Mouse (Mus musculus) spleen, adult 2 months (tissue): ENCODE measurements around the gene a. TPM values are rescaled to one million over a fixed set of nuclear protein-coding genes. Genes with fewer than 3 reads are reported as not detected.
"Not testable (repeated sequence)": the region's sequence is repeated elsewhere in the genome, so short reads cannot be mapped to it uniquely, and the experiment has no call there.

Experiments used
- DNase-seq, 2 experiments: peaks; one replicate each; pipeline versions ENCODE4 v3.0.0 to v3.0.0-alpha.2; 2012 to 2021; ENCODE audit warnings: low spot score in 2 of 2, low read depth in 1 of 2
- H3K27ac ChIP-seq: fragments of 200-500 bp; 2 replicates; pipeline ENCODE4 v1.5.1; 2012; ENCODE audit warnings: low read length, inconsistent platforms; ENCODE audit not compliant: insufficient read depth
- H3K27me3 ChIP-seq: fragments of 200-500 bp; 2 replicates; pipeline ENCODE4 v1.6.1; 2012; ENCODE audit warnings: mild to moderate bottlenecking, moderate library complexity, low read length, inconsistent platforms; ENCODE audit not compliant: control insufficient read depth, insufficient read depth
- H3K36me3 ChIP-seq: fragments of 200-500 bp; 2 replicates; pipeline ENCODE4 v1.6.1; 2012; ENCODE audit warnings: mild to moderate bottlenecking, low read length, inconsistent platforms; ENCODE audit not compliant: control insufficient read depth, insufficient read depth
- H3K4me1 ChIP-seq: fragments of 200-500 bp; 2 replicates; pipeline ENCODE4 v1.6.1; 2011; ENCODE audit warnings: inconsistent platforms; ENCODE audit not compliant: control insufficient read depth, insufficient read depth, insufficient read length
- H3K4me3 ChIP-seq: fragments of 200-500 bp; 2 replicates; pipeline ENCODE4 v1.5.1; 2011; ENCODE audit warnings: mild to moderate bottlenecking, inconsistent platforms; ENCODE audit not compliant: insufficient read depth, insufficient read length; ENCODE audit errors: extremely low read depth
- CTCF ChIP-seq: fragments of 200-500 bp; IDR thresholded peaks from 2 replicates; pipeline ENCODE4 v1.5.1; 2011; ENCODE audit warnings: mild to moderate bottlenecking, inconsistent platforms; ENCODE audit not compliant: insufficient read depth, insufficient read length, insufficient replicate concordance; ENCODE audit errors: extremely low read depth
- POLR2A ChIP-seq: fragments of 200-500 bp; IDR thresholded peaks from 2 replicates; pipeline ENCODE4 v1.6.1; 2011; ENCODE audit warnings: low read depth, low read length, inconsistent platforms
- WGBS: fragments of 180-500 bp; shearing (Covaris S2); methylation state at CpG from one replicate; pipeline ENCODE4 v1.1.7; 2018; 5-methylcytosine and 5-hydroxymethylcytosine counted together
- polyA plus RNA-seq: library from polyadenylated mRNA; depleted of rRNA; stranded (reverse); fragments of >200 nt; gene quantifications from 2 replicates; pipeline ENCODE4 v1.2.3, GENCODE M21; 2012

Gene a
- polyA plus RNA-seq, 1 experiment, result not detected

GRCm38 (mm10) chr2:155050108-155050503 is 258.9 kb downstream of the a start:
- peak overlapping the region; percentile 63 for H3K27ac ChIP-seq
- no peak for DNase-seq
- no peaks in the 10 kb centered on the region for H3K27me3 ChIP-seq
- peak overlapping the region; percentile 73 for H3K4me3 ChIP-seq
- TF ChIP-seq CTCF, result no peak
- no peak for TF ChIP-seq POLR2A
- H3K4me1 ChIP-seq, result peaks cover 7% of the 10 kb centered on the region; the same call in 1 of the 2 replicates
- 34% methylated on average over 5 of the region's 5 CpGs for WGBS
- no peaks in the 10 kb centered on the region for H3K36me3 ChIP-seq

GRCm38 (mm10) chr2:155050504-155051236 is 259.5 kb downstream of the a start:
- peak overlapping the region; percentile 63 for H3K27ac ChIP-seq
- no peaks in the 10 kb centered on the region for H3K36me3 ChIP-seq
- 1% methylated on average over 45 of the region's 45 CpGs for WGBS
- H3K4me3 ChIP-seq, result peak overlapping the region; percentile 73
- H3K27me3 ChIP-seq, result no peaks in the 10 kb centered on the region
- peaks cover 7% of the 10 kb centered on the region; the same call in 1 of the 2 replicates for H3K4me1 ChIP-seq
- peak; percentile 88 to 93 for DNase-seq
- TF ChIP-seq CTCF (no peak), POLR2A (peak; percentile 98)

- no peak overlapping the region for H3K4me3 ChIP-seq
- WGBS, result 55% methylated on average over 9 of the region's 9 CpGs
- DNase-seq, result no peak
- H3K27ac ChIP-seq, result no peak overlapping the region
- TF ChIP-seq POLR2A (no peak), CTCF (no peak)
- H3K27me3 ChIP-seq, result no peaks in the 10 kb centered on the region
- peaks cover 7% of the 10 kb centered on the region; the same call in 1 of the 2 replicates for H3K4me1 ChIP-seq
- no peaks in the 10 kb centered on the region for H3K36me3 ChIP-seq
Observed at GRCm38 (mm10) chr2:155051622-155052351, 260.6 kb downstream of the a start.

DNA sequence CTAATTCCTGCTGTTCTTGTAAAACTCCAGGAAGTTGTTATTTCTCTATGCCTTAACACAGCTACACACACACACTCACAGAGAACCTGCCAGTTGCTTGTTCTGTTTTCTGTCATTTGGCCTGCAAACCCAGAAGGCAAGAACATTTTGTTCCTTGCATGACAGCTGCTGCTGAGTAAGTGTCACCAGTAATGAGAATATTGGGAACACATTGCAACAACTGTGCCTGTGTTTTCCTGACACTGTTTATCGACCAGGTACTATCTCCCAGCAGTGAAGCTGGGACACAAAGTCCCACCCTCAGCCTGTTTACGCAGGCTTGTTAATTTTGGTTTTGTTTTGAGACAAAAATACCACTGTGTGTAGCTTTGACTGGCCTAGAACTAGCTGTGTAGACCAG is 261.5 kb downstream of the a start:
- Histone ChIP-seq H3K4me1 (peaks cover 7% of the 10 kb centered on the region; the same call in 1 of the 2 replicates), H3K27ac (no peak overlapping the region), H3K27me3 (no peaks in the 10 kb centered on the region), H3K36me3 (no peaks in the 10 kb centered on the region), H3K4me3 (no peak overlapping the region)
- WGBS, result 90% methylated on average over 2 of the region's 2 CpGs
- no peak for DNase-seq
- no peak for TF ChIP-seq CTCF
- no peak for TF ChIP-seq POLR2A

GRCm38 (mm10) chr2:155053512-155053911 is 262.3 kb downstream of the a start:
- not testable (repeated sequence) for H3K36me3 ChIP-seq, DNase-seq, H3K4me3 ChIP-seq, H3K4me1 ChIP-seq, H3K27ac ChIP-seq, H3K27me3 ChIP-seq
- WGBS, result 92% methylated on average over 8 of the region's 8 CpGs

DNA sequence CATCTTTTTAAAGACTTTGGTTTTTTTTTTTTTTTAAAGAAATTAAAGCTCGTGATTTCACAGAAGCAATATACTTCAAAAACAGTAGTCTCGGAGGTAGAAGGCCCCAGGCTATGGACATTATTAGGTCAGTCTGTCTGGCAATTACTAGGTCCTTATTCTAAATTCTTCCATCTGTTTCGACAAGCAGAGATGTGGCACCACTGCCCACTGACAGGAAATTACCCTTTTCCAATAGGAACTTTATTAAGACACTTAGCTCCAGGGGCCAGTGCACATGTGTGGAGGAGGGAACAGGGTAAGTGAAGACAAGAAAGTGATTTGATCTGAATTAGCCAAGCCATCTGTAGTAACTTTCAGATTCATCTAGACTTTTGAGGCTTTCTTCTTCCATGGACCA is 263.5 kb downstream of the a start:
- no peaks in the 10 kb centered on the region for H3K27me3 ChIP-seq
- H3K4me1 ChIP-seq, result peaks cover 7% of the 10 kb centered on the region; the same call in 1 of the 2 replicates
- 91% methylated on average over 3 of the region's 3 CpGs for WGBS
- H3K27ac ChIP-seq, result no peak overlapping the region
- TF ChIP-seq POLR2A, result no peak
- no peak for TF ChIP-seq CTCF
- H3K36me3 ChIP-seq, result no peaks in the 10 kb centered on the region; the same call in 1 of the 2 replicates
- no peak for DNase-seq
- no peak overlapping the region for H3K4me3 ChIP-seq
